Mouse (Mus musculus): ENCODE measurements around the gene Stmn3. TPM values are rescaled to one million over a fixed set of nuclear protein-coding genes. Genes with fewer than 3 reads are reported as not detected.
"Not testable (repeated sequence)": the region's sequence is repeated elsewhere in the genome, so short reads cannot be mapped to it uniquely, and the experiment has no call there.

Stmn3 gene
- polyA plus RNA-seq, 1 experiment from 2014 or later, result 1,182 TPM

- Histone ChIP-seq H3K9ac (replicated peaks; ENCODE audit: low read length) (no peak overlapping the region), H3K27me3 (ENCODE audit: control insufficient read depth, insufficient read depth, low read length) (no peaks in the 10 kb centered on the region), H3K4me3 (replicated peaks; ENCODE audit: low read depth, low read length) (no peak overlapping the region), H3K36me3 (ENCODE audit: control insufficient read depth, insufficient read depth, low read length) (no peaks in the 10 kb centered on the region), H3K4me1 (ENCODE audit: control insufficient read depth, insufficient read depth, low read length) (peaks cover 15% of the 10 kb centered on the region), H3K27ac (replicated peaks; ENCODE audit: low read depth, low read length) (no peak overlapping the region), H3K4me2 (ENCODE audit: low read length) (no peak overlapping the region), H3K9me3 (ENCODE audit: control insufficient read depth, low read length) (no peaks in the 10 kb centered on the region)
- WGBS, result 97% methylated on average over 1 of the region's 1 CpGs
- DNase-seq (no peak), ATAC-seq (ENCODE audit: low FRiP score, low TSS enrichment) (no peak)
Observed at GRCm38 (mm10) chr2:181290937-181291336, 23.4 kb downstream of the Stmn3 start.

GRCm38 (mm10) chr2:181288691-181289090 lies 25.6 kb downstream of the Stmn3 start:
- Histone ChIP-seq H3K9me3 (ENCODE audit: control insufficient read depth, low read length) (no peaks in the 10 kb centered on the region), H3K9ac (replicated peaks; ENCODE audit: low read length) (0 out of 2 replicates have a peak overlapping the region, but pooled peaks have one; percentile 34), H3K36me3 (ENCODE audit: control insufficient read depth, insufficient read depth, low read length) (no peaks in the 10 kb centered on the region), H3K27ac (replicated peaks; ENCODE audit: low read depth, low read length) (no peak overlapping the region), H3K4me3 (replicated peaks; ENCODE audit: low read depth, low read length) (peak overlapping the region; percentile 66), H3K4me1 (ENCODE audit: control insufficient read depth, insufficient read depth, low read length) (peaks cover 15% of the 10 kb centered on the region), H3K4me2 (ENCODE audit: low read length) (peak overlapping the region; percentile 71), H3K27me3 (ENCODE audit: control insufficient read depth, insufficient read depth, low read length) (no peaks in the 10 kb centered on the region)
- DNase-seq (no peak), ATAC-seq (ENCODE audit: low FRiP score, low TSS enrichment) (no peak)
- WGBS, result 87% methylated on average over 3 of the region's 3 CpGs

GRCm38 (mm10) chr2:181287958-181288350 lies 26.3 kb downstream of the Stmn3 start, which contains the start of gene Gmeb2:
Gene Gmeb2 (minus strand): TSS chr2:181288035.
- not testable (repeated sequence) for H3K27me3 ChIP-seq (ENCODE audit: control insufficient read depth, insufficient read depth, low read length); H3K9me3 ChIP-seq (ENCODE audit: control insufficient read depth, low read length); H3K36me3 ChIP-seq (ENCODE audit: control insufficient read depth, insufficient read depth, low read length)
- Histone ChIP-seq H3K27ac (replicated peaks; ENCODE audit: low read depth, low read length) (peak within 1 kb of the TSS; percentile 97), H3K4me3 (replicated peaks; ENCODE audit: low read depth, low read length) (peak within 1 kb of the TSS; percentile 66), H3K9ac (replicated peaks; ENCODE audit: low read length) (peak within 1 kb of the TSS; percentile 82), H3K4me1 (ENCODE audit: control insufficient read depth, insufficient read depth, low read length) (peaks cover 15% of the 10 kb centered on the region), H3K4me2 (ENCODE audit: low read length) (peak within 1 kb of the TSS; percentile 72)
- peak; percentile 98 for DNase-seq
- ATAC-seq (ENCODE audit: low FRiP score, low TSS enrichment), result peak; percentile 95
- 0% methylated on average over 23 of the region's 38 CpGs for WGBS

GRCm38 (mm10) chr2:181287338-181287957 lies 26.9 kb downstream of the Stmn3 start:
- H3K27me3 ChIP-seq (ENCODE audit: control insufficient read depth, insufficient read depth, low read length), result no peaks in the 10 kb centered on the region
- peaks cover 15% of the 10 kb centered on the region for H3K4me1 ChIP-seq (ENCODE audit: control insufficient read depth, insufficient read depth, low read length)
- peak; percentile 92 for DNase-seq
- WGBS, result 1% methylated on average over 48 of the region's 71 CpGs
- peak overlapping the region; percentile 66 for H3K4me3 ChIP-seq (replicated peaks; ENCODE audit: low read depth, low read length)
- peak overlapping the region; percentile 82 for H3K9ac ChIP-seq (replicated peaks; ENCODE audit: low read length)
- H3K36me3 ChIP-seq (ENCODE audit: control insufficient read depth, insufficient read depth, low read length), result peaks cover 4% of the 10 kb centered on the region; the same call in 1 of the 2 replicates
- H3K4me2 ChIP-seq (ENCODE audit: low read length), result peak overlapping the region; percentile 72
- peak overlapping the region; percentile 97 for H3K27ac ChIP-seq (replicated peaks; ENCODE audit: low read depth, low read length)
- no peaks in the 10 kb centered on the region for H3K9me3 ChIP-seq (ENCODE audit: control insufficient read depth, low read length)
- peak; percentile 89 for ATAC-seq (ENCODE audit: low FRiP score, low TSS enrichment)

- Histone ChIP-seq H3K4me1 (ENCODE audit: control insufficient read depth, insufficient read depth, low read length) (peaks cover 15% of the 10 kb centered on the region), H3K36me3 (ENCODE audit: control insufficient read depth, insufficient read depth, low read length) (peaks cover 10% of the 10 kb centered on the region; the same call in 1 of the 2 replicates), H3K9me3 (ENCODE audit: control insufficient read depth, low read length) (no peaks in the 10 kb centered on the region), H3K4me3 (replicated peaks; ENCODE audit: low read depth, low read length) (peak overlapping the region; percentile 66), H3K4me2 (ENCODE audit: low read length) (peak overlapping the region; percentile 72), H3K27ac (replicated peaks; ENCODE audit: low read depth, low read length) (peak overlapping the region; percentile 97), H3K9ac (replicated peaks; ENCODE audit: low read length) (peak overlapping the region; percentile 82), H3K27me3 (ENCODE audit: control insufficient read depth, insufficient read depth, low read length) (no peaks in the 10 kb centered on the region)
- DNase-seq, result peak; percentile 10
- ATAC-seq (ENCODE audit: low FRiP score, low TSS enrichment), result no peak
- 57% methylated on average over 6 of the region's 6 CpGs for WGBS
Observed at GRCm38 (mm10) chr2:181286629-181287337, 27.5 kb downstream of the Stmn3 start.

- H3K36me3 ChIP-seq (ENCODE audit: control insufficient read depth, insufficient read depth, low read length), result peaks cover 58% of the 10 kb centered on the region
- H3K27ac ChIP-seq (replicated peaks; ENCODE audit: low read depth, low read length), result no peak overlapping the region
- H3K9ac ChIP-seq (replicated peaks; ENCODE audit: low read length), result no peak overlapping the region
- H3K4me1 ChIP-seq (ENCODE audit: control insufficient read depth, insufficient read depth, low read length), result no peaks in the 10 kb centered on the region
- DNase-seq (no peak), ATAC-seq (ENCODE audit: low FRiP score, low TSS enrichment) (no peak)
- H3K4me3 ChIP-seq (replicated peaks; ENCODE audit: low read depth, low read length), result no peak overlapping the region
- no peak overlapping the region for H3K4me2 ChIP-seq (ENCODE audit: low read length)
- WGBS, result 71% methylated on average over 1 of the region's 1 CpGs
- no peaks in the 10 kb centered on the region for H3K27me3 ChIP-seq (ENCODE audit: control insufficient read depth, insufficient read depth, low read length)
- H3K9me3 ChIP-seq (ENCODE audit: control insufficient read depth, low read length), result no peaks in the 10 kb centered on the region
Observed at GRCm38 (mm10) chr2:181279968-181280367, 34.3 kb downstream of the Stmn3 start.

- no peak overlapping the region for H3K4me3 ChIP-seq (replicated peaks; ENCODE audit: low read depth, low read length)
- DNase-seq (no peak), ATAC-seq (ENCODE audit: low FRiP score, low TSS enrichment) (no peak)
- H3K9ac ChIP-seq (replicated peaks; ENCODE audit: low read length), result no peak overlapping the region
- H3K36me3 ChIP-seq (ENCODE audit: control insufficient read depth, insufficient read depth, low read length), result peaks cover 65% of the 10 kb centered on the region
- H3K4me2 ChIP-seq (ENCODE audit: low read length), result no peak overlapping the region
- no peak overlapping the region for H3K27ac ChIP-seq (replicated peaks; ENCODE audit: low read depth, low read length)
- H3K4me1 ChIP-seq (ENCODE audit: control insufficient read depth, insufficient read depth, low read length), result no peaks in the 10 kb centered on the region
- WGBS, result 88% methylated on average over 3 of the region's 3 CpGs
- no peaks in the 10 kb centered on the region for H3K9me3 ChIP-seq (ENCODE audit: control insufficient read depth, low read length)
- H3K27me3 ChIP-seq (ENCODE audit: control insufficient read depth, insufficient read depth, low read length), result no peaks in the 10 kb centered on the region
Observed at GRCm38 (mm10) chr2:181277866-181278265, 36.4 kb downstream of the Stmn3 start.

GRCm38 (mm10) chr2:181276766-181277165 lies 37.5 kb downstream of the Stmn3 start:
- WGBS, result 87% methylated on average over 1 of the region's 1 CpGs
- Histone ChIP-seq H3K36me3 (ENCODE audit: control insufficient read depth, insufficient read depth, low read length) (peaks cover 59% of the 10 kb centered on the region), H3K4me2 (ENCODE audit: low read length) (no peak overlapping the region), H3K4me3 (replicated peaks; ENCODE audit: low read depth, low read length) (no peak overlapping the region), H3K9me3 (ENCODE audit: control insufficient read depth, low read length) (no peaks in the 10 kb centered on the region), H3K27me3 (ENCODE audit: control insufficient read depth, insufficient read depth, low read length) (no peaks in the 10 kb centered on the region), H3K9ac (replicated peaks; ENCODE audit: low read length) (no peak overlapping the region), H3K4me1 (ENCODE audit: control insufficient read depth, insufficient read depth, low read length) (no peaks in the 10 kb centered on the region), H3K27ac (replicated peaks; ENCODE audit: low read depth, low read length) (no peak overlapping the region)
- ATAC-seq (ENCODE audit: low FRiP score, low TSS enrichment) (no peak), DNase-seq (no peak)

GRCm38 (mm10) chr2:181274639-181275038 lies 39.7 kb downstream of the Stmn3 start:
- Histone ChIP-seq H3K4me1 (ENCODE audit: control insufficient read depth, insufficient read depth, low read length) (no peaks in the 10 kb centered on the region), H3K27me3 (ENCODE audit: control insufficient read depth, insufficient read depth, low read length) (no peaks in the 10 kb centered on the region), H3K27ac (replicated peaks; ENCODE audit: low read depth, low read length) (no peak overlapping the region), H3K9me3 (ENCODE audit: control insufficient read depth, low read length) (no peaks in the 10 kb centered on the region), H3K9ac (replicated peaks; ENCODE audit: low read length) (no peak overlapping the region), H3K36me3 (ENCODE audit: control insufficient read depth, insufficient read depth, low read length) (peaks cover 63% of the 10 kb centered on the region), H3K4me3 (replicated peaks; ENCODE audit: low read depth, low read length) (no peak overlapping the region), H3K4me2 (ENCODE audit: low read length) (no peak overlapping the region)
- DNase-seq (no peak), ATAC-seq (ENCODE audit: low FRiP score, low TSS enrichment) (no peak)
- WGBS, result 75% methylated on average over 4 of the region's 4 CpGs
